Mouse (Mus musculus) kidney, embryonic 16.5 days (tissue): ENCODE results near the gene Wnt16. TPM values are rescaled to one million over a fixed set of nuclear protein-coding genes. Genes with fewer than 3 reads are reported as not detected.

Experiments
- ATAC-seq: fragments of 200-750 bp; cut with Nextera tagmentation; 2 replicates; pipeline ENCODE4 v1.8.0; 2017; ENCODE audit warnings: moderate TSS enrichment; ENCODE audit not compliant: low FRiP score, low TSS enrichment
- H3K27ac ChIP-seq: fragments of 300-500 bp; sonication (generic); 2 replicates; pipeline ENCODE4 v1.5.1; 2014; ENCODE audit warnings: low read length
- H3K27me3 ChIP-seq: fragments of 300-500 bp; sonication (generic); 2 replicates; pipeline ENCODE4 v1.6.1; 2014; ENCODE audit warnings: low read length, control low read depth, mixed read lengths; ENCODE audit not compliant: insufficient read depth
- H3K36me3 ChIP-seq: fragments of 300-500 bp; sonication (generic); 2 replicates; pipeline ENCODE4 v1.6.1; 2014; ENCODE audit warnings: low read length, control low read depth, mixed read lengths; ENCODE audit not compliant: insufficient read depth
- H3K4me1 ChIP-seq: fragments of 300-500 bp; sonication (generic); 2 replicates; pipeline ENCODE4 v1.6.1; 2014; ENCODE audit warnings: low read length, control low read depth, mixed read lengths; ENCODE audit not compliant: insufficient read depth
- H3K4me2 ChIP-seq: fragments of 300-500 bp; sonication (generic); replicated peaks from 2 replicates; pipeline ENCODE4 v1.6.1; 2014; ENCODE audit warnings: low read depth, low read length
- H3K4me3 ChIP-seq: fragments of 300-500 bp; sonication (generic); 2 replicates; pipeline ENCODE4 v1.5.1; 2014; ENCODE audit warnings: mild to moderate bottlenecking, low read length
- H3K9ac ChIP-seq: fragments of 300-500 bp; sonication (generic); replicated peaks from 2 replicates; pipeline ENCODE4 v1.6.1; 2014; ENCODE audit warnings: low read length
- H3K9me3 ChIP-seq: fragments of 300-500 bp; sonication (generic); 2 replicates; pipeline ENCODE4 v1.6.1; 2016; ENCODE audit warnings: low read length, control low read depth
- WGBS: fragments of 180-500 bp; shearing (Covaris S2); extraction: QIAGEN DNeasy Blood & Tissue Kit; methylation state at CpG from one replicate; pipeline ENCODE4 v1.1.7; 2014; 5-methylcytosine and 5-hydroxymethylcytosine counted together
- polyA plus RNA-seq: library from polyadenylated mRNA; unstranded; fragments of >200 nt; fragmentation: Nextera tagmentation; extraction: Ambion mirVana; gene quantifications from 2 replicates; pipeline ENCODE4 v1.2.1, GENCODE M21; 2015

Wnt16 gene
- polyA plus RNA-seq, 1 experiment from 2014 or later: 0.87 TPM

GRCm38 (mm10) chr6:22269840-22270521 lies 18.0 kb upstream of the Wnt16 start:
- H3K4me3 ChIP-seq: no peak overlapping the region
- 68% methylated on average over 8 of the region's 8 CpGs for WGBS
- H3K4me2 ChIP-seq: no peak overlapping the region
- no peak overlapping the region for H3K9ac ChIP-seq
- no peaks in the 10 kb centered on the region for H3K9me3 ChIP-seq
- no peaks in the 10 kb centered on the region for H3K4me1 ChIP-seq
- H3K27ac ChIP-seq: no peak overlapping the region
- H3K27me3 ChIP-seq: no peaks in the 10 kb centered on the region
- ATAC-seq: no peak
- no peaks in the 10 kb centered on the region for H3K36me3 ChIP-seq

- Histone ChIP-seq H3K9ac (no peak overlapping the region), H3K27me3 (no peaks in the 10 kb centered on the region), H3K4me2 (no peak overlapping the region), H3K4me1 (peaks cover 13% of the 10 kb centered on the region), H3K9me3 (no peaks in the 10 kb centered on the region), H3K36me3 (no peaks in the 10 kb centered on the region), H3K27ac (no peak overlapping the region), H3K4me3 (no peak overlapping the region)
- 86% methylated on average over 3 of the region's 3 CpGs for WGBS
- ATAC-seq: no peak
Observed at GRCm38 (mm10) chr6:22277941-22278340, 10.1 kb upstream of the Wnt16 start.

GRCm38 (mm10) chr6:22280217-22280861 lies 7.7 kb upstream of the Wnt16 start:
- Histone ChIP-seq H3K27me3 (no peaks in the 10 kb centered on the region), H3K27ac (peak overlapping the region; percentile 54; the same call in 1 of the 2 replicates), H3K36me3 (no peaks in the 10 kb centered on the region), H3K4me1 (peaks cover 13% of the 10 kb centered on the region), H3K9me3 (no peaks in the 10 kb centered on the region), H3K9ac (no peak overlapping the region), H3K4me3 (no peak overlapping the region), H3K4me2 (peak overlapping the region; percentile 33)
- 32% methylated on average over 14 of the region's 14 CpGs for WGBS
- ATAC-seq: peak; percentile 85

- WGBS: 78% methylated on average over 4 of the region's 4 CpGs
- no peaks in the 10 kb centered on the region for H3K36me3 ChIP-seq
- no peak for ATAC-seq
- H3K4me2 ChIP-seq: no peak overlapping the region
- peaks cover 5% of the 10 kb centered on the region for H3K27me3 ChIP-seq
- no peak overlapping the region for H3K9ac ChIP-seq
- no peak overlapping the region for H3K27ac ChIP-seq
- H3K4me1 ChIP-seq: peaks cover 13% of the 10 kb centered on the region
- H3K9me3 ChIP-seq: no peaks in the 10 kb centered on the region
- H3K4me3 ChIP-seq: no peak overlapping the region
Observed at GRCm38 (mm10) chr6:22282405-22282804, 5.6 kb upstream of the Wnt16 start.

GRCm38 (mm10) chr6:22288737-22289460 lies 872 bp downstream of the Wnt16 start:
- H3K36me3 ChIP-seq: no peaks in the 10 kb centered on the region
- peak overlapping the region; percentile 38 for H3K9ac ChIP-seq
- H3K27ac ChIP-seq: no peak overlapping the region
- H3K27me3 ChIP-seq: peaks cover 41% of the 10 kb centered on the region
- peak overlapping the region; percentile 60 for H3K4me2 ChIP-seq
- H3K4me3 ChIP-seq: peak overlapping the region; percentile 42
- no peaks in the 10 kb centered on the region for H3K9me3 ChIP-seq
- WGBS: under 1% methylated on average over 38 of the region's 38 CpGs
- peaks cover 22% of the 10 kb centered on the region for H3K4me1 ChIP-seq
- peak; percentile 80 for ATAC-seq

- peaks cover 44% of the 10 kb centered on the region for H3K27me3 ChIP-seq
- peak overlapping the region; percentile 38; the same call in 1 of the 2 replicates for H3K9ac ChIP-seq
- no peaks in the 10 kb centered on the region for H3K36me3 ChIP-seq
- no peak overlapping the region for H3K27ac ChIP-seq
- peak overlapping the region; percentile 60 for H3K4me2 ChIP-seq
- H3K4me1 ChIP-seq: peaks cover 22% of the 10 kb centered on the region
- peak overlapping the region; percentile 42 for H3K4me3 ChIP-seq
- WGBS: 2% methylated on average over 21 of the region's 21 CpGs
- no peak; the same call in 1 of the 2 replicates for ATAC-seq
- H3K9me3 ChIP-seq: no peaks in the 10 kb centered on the region
Observed at GRCm38 (mm10) chr6:22289461-22290021, 1.5 kb downstream of the Wnt16 start.

- no peak overlapping the region for H3K9ac ChIP-seq
- no peak overlapping the region for H3K27ac ChIP-seq
- no peak for ATAC-seq
- 75% methylated on average over 8 of the region's 8 CpGs for WGBS
- H3K4me2 ChIP-seq: no peak overlapping the region
- no peaks in the 10 kb centered on the region for H3K36me3 ChIP-seq
- peaks cover 44% of the 10 kb centered on the region for H3K27me3 ChIP-seq
- no peak overlapping the region for H3K4me3 ChIP-seq
- H3K9me3 ChIP-seq: no peaks in the 10 kb centered on the region
- peaks cover 27% of the 10 kb centered on the region for H3K4me1 ChIP-seq
Observed at GRCm38 (mm10) chr6:22290790-22291189, 2.8 kb downstream of the Wnt16 start.

GRCm38 (mm10) chr6:22292056-22292455 lies 4.0 kb downstream of the Wnt16 start:
- 42% methylated on average over 4 of the region's 4 CpGs for WGBS
- Histone ChIP-seq H3K36me3 (no peaks in the 10 kb centered on the region), H3K27me3 (peaks cover 41% of the 10 kb centered on the region), H3K4me2 (no peak overlapping the region), H3K27ac (no peak overlapping the region), H3K4me1 (peaks cover 27% of the 10 kb centered on the region), H3K4me3 (no peak overlapping the region), H3K9ac (no peak overlapping the region), H3K9me3 (no peaks in the 10 kb centered on the region)
- no peak for ATAC-seq

- no peaks in the 10 kb centered on the region for H3K9me3 ChIP-seq
- no peak overlapping the region for H3K4me3 ChIP-seq
- no peaks in the 10 kb centered on the region for H3K36me3 ChIP-seq
- H3K27me3 ChIP-seq: peaks cover 24% of the 10 kb centered on the region
- 67% methylated on average over 3 of the region's 3 CpGs for WGBS
- H3K4me2 ChIP-seq: no peak overlapping the region
- peaks cover 18% of the 10 kb centered on the region for H3K4me1 ChIP-seq
- no peak for ATAC-seq
- no peak overlapping the region for H3K27ac ChIP-seq
- no peak overlapping the region for H3K9ac ChIP-seq
Observed at GRCm38 (mm10) chr6:22293922-22294321, 5.9 kb downstream of the Wnt16 start.
